Mouse (Mus musculus) mouse trophoblast stem cell (cell line): ENCODE measurements around the gene Gm14698.
"Not testable (repeated sequence)": the region's sequence is repeated elsewhere in the genome, so short reads cannot be mapped to it uniquely, and the experiment has no call there.

Experiments used
- in situ Hi-C, 2 experiments: fragments of 300-500 bp; cut with MseI, MboI; formaldehyde crosslinking; loops; 2 replicates in 1 of 2; 3 replicates in 1 of 2; pipeline ENCODE4 v1.15.1; 2025

Gene Gm14698

GRCm38 (mm10) chrX:68821059-68821458 lies at the start of gene Gm14698:
Gm14698 (plus strand) TSS chrX:68821093.
- in situ Hi-C loops: not testable (repeated sequence)

- in situ Hi-C loops: not testable (repeated sequence)
Measured at GRCm38 (mm10) chrX:68820449-68820848, 444 bp upstream of the Gm14698 start.

- in situ Hi-C loops: no loop called here
Measured at GRCm38 (mm10) chrX:68839548-68840444, 18.9 kb downstream of the Gm14698 start.

GRCm38 (mm10) chrX:68865145-68865544 lies 44.3 kb downstream of the Gm14698 start:
- in situ Hi-C loops: no loop called here
